Mouse (Mus musculus): ENCODE measurements around the gene Zfp740.
A peak's percentile ranks its signal among the peaks of the same experiment; 100 is the strongest.

Zfp740 gene

DNA sequence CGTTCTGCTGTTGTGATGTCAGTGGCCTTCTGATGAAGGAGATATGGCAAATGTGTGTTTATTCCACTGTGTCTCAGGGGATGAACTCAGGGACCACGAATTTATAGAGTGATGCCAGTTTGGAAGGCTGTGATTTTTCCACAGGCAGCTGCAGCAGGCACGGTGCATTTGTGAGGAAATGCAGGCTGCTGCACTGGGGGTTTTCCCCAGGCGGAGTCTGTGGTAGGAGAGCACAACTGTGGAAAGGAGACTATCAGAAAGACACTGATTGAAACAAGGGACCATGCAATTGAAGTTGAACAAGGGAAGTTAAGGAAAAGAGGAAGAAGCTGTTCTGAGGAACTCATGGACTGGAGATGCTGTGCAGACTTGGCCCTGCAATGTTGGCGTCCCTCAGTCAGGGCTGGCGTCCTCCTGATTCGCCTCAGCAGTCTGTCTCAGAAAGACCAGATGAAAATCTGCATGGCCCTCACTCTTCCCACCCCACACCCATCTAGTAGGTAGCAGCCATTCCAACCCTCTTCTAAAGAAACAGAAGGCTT lies 10.7 kb upstream of the Zfp740 start:
- no peak for DNase-seq (ENCODE audit: low read depth, low spot score)

GRCm38 (mm10) chr15:102192820-102193386 lies 10.1 kb upstream of the Zfp740 start:
- no peak for DNase-seq (ENCODE audit: low read depth, low spot score)

DNA sequence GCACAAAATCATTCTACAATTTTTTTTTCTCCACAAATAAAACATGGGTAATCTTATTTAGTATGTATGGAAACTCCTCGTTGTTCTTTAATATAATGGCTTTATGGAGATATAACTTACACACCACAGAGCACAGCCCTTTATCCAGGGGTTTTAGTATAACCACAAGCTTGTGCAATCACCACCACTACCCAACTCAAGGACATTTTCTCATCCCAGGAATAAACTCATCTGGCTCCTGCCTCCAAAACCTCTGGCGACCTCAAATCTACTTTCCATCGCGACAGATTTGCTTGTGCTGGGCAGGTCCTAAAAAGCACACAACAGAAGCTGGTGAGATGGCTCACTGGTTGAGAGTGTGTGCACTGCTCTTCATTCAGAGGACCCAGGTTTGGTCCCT lies 9.4 kb upstream of the Zfp740 start:
- no peak for DNase-seq (ENCODE audit: low read depth, low spot score)

- DNase-seq (ENCODE audit: low read depth, low spot score): no peak
Observed at GRCm38 (mm10) chr15:102194439-102194838, 8.6 kb upstream of the Zfp740 start.

DNA sequence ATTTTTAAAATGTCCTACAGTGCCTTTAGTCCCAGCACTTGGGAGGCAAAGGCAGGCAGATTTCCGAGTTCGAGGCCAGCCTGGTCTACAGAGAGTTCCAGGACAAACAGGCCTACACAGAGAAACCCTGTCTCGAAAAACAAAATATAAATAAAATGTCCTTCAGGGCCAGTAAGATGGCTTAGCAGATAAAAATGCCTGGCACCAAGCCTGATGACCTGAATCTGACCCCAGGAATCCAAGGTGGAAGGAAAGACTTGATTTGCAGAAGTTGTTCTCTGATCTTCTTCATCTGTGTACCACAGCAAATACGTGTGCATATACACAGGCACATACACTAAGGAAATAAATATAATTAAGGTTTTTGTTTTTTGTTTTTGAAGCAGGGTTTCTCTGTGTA lies 7.7 kb upstream of the Zfp740 start:
- DNase-seq (ENCODE audit: low read depth, low spot score): no peak

GRCm38 (mm10) chr15:102198841-102199240 lies 4.2 kb upstream of the Zfp740 start:
- DNase-seq (ENCODE audit: low read depth, low spot score): no peak

- peak; percentile 89 for DNase-seq (ENCODE audit: low read depth, low spot score)
Observed at GRCm38 (mm10) chr15:102203835-102204381, 859 bp downstream of the Zfp740 start.

DNA sequence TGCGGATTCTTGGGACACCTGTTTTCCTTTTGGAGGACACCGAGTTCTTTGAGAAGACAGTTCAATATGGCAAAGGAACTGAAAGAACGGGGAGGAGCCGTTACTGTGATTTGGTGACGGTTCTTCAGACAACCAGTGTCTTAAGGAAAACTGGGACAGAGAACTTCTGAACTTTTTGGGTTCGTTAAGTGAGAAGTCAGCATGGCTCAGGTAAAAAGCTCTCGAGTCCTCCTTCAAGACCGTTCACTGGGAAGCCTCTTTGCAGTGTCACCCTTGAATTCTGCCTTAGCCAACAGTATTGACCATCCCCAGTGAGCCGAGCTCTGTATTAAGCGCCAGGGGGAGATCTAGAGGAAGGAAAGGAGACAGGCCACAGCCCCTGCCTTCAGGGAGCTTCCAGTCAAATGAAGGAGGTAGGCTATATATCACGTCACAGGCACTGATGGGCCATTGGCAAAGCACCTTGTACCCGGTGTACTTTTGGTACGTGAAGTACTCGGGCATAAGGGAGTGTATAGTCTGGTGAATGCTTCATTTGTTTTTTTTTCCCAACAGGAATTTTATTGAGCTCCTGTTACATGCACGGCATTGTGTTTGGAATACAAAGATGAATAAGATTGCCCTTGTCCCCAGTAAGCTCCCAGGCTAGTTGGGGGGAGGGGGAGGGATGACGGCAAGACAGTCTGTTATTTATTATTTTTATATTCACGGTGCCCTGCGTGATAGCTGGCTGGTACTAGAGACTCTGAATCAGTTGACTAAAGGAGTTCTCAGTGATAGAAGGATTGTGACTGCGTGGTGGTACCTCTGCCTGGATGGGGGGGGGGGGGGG lies 1.8 kb downstream of the Zfp740 start, which contains the start of gene Csad:
TSS of gene Csad (minus strand) at position 51 of the 832 bp plus-strand sequence.
- peak; percentile 79 for DNase-seq (ENCODE audit: low read depth, low spot score)

GRCm38 (mm10) chr15:102205779-102206178 lies 2.7 kb downstream of the Zfp740 start:
- DNase-seq (ENCODE audit: low read depth, low spot score): peak; percentile 55

GRCm38 (mm10) chr15:102207351-102207750 lies 4.3 kb downstream of the Zfp740 start:
- DNase-seq (ENCODE audit: low read depth, low spot score): no peak

- DNase-seq (ENCODE audit: low read depth, low spot score): no peak
Observed at GRCm38 (mm10) chr15:102208092-102208561, 5.1 kb downstream of the Zfp740 start.

- no peak for DNase-seq (ENCODE audit: low read depth, low spot score)
Observed at GRCm38 (mm10) chr15:102209114-102209513, 6.1 kb downstream of the Zfp740 start.

DNA sequence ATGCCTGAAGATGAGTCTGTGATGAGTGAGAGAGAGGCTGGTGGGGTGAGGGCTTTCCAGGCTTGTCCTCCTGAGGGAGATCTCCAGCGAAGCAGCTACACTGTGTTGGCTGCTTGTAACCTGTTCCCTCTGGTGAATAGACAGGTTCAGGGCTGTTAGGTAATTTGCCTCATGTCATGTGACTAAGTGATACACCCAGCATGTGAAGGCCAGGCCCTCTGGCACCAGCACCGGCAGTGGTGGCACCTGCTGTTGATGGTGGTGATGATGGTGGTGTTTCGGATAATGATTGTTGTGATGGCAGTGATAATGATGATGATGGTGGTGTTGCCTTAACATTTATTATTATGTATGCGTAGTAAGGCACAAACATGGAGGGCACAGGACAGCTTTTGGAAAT lies 7.8 kb downstream of the Zfp740 start:
- DNase-seq (ENCODE audit: low read depth, low spot score): peak; percentile 84

GRCm38 (mm10) chr15:102211895-102212294 lies 8.8 kb downstream of the Zfp740 start:
- DNase-seq (ENCODE audit: low read depth, low spot score): peak; percentile 99

DNA sequence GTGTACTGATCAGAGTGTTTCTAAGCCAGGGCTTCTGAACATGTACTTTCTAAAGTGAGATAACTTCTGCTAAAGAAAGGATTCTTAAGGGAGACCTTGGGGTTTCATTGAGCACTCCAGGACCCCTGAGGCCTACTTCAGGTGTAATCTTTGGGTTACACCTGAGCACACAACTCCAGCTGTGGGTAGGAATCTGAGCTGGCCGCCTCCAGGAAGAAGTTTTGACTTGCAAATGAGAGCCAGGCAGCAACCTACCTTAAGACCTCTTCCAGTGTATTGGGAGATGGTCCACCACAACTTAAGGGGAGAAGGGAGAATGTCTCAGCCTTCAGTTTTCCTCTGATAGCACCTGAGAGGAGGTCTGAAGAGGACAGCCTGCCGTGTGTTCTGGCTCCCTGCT lies 11.1 kb downstream of the Zfp740 start:
- DNase-seq (ENCODE audit: low read depth, low spot score): peak; percentile 66

DNA sequence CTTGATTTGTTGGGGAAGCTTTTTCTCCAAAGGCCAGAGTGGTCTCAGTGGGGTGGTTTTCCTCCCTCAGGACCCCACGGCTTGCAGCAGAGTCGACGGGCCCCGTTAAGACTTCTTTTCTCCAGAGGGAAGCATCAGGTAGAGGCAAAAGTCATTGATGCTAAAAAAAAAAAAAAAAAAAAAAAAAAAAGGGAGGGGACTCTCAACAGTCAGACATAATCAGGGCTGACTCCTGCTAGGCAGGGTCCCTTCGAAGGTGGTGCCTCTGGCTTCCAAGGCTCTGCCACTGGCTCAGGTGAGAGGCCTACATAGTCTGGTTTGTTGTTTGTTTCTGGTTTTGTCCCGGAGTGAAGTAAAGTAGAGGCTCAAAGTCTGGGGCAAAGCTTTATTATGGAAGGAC lies 12.6 kb downstream of the Zfp740 start:
- DNase-seq (ENCODE audit: low read depth, low spot score): no peak

GRCm38 (mm10) chr15:102216459-102217228 lies 13.6 kb downstream of the Zfp740 start:
- peak; percentile 81 for DNase-seq (ENCODE audit: low read depth, low spot score)

GRCm38 (mm10) chr15:102217325-102217724 lies 14.3 kb downstream of the Zfp740 start:
- no peak for DNase-seq (ENCODE audit: low read depth, low spot score)

GRCm38 (mm10) chr15:102222386-102222785 lies 19.3 kb downstream of the Zfp740 start:
- peak; percentile 63 for DNase-seq (ENCODE audit: low read depth, low spot score)

- DNase-seq (ENCODE audit: low read depth, low spot score): peak; percentile 73
Observed at GRCm38 (mm10) chr15:102224186-102224991, 21.3 kb downstream of the Zfp740 start.

Measured in R1 (cell line).